Mouse (Mus musculus) ES-Bruce4 (cell line): Measurements from ENCODE around the gene Syngr1.

Experiments
- CTCF ChIP-seq: IDR thresholded peaks from one replicate; pipeline ENCODE4 v1.8.1; 2011; ENCODE audit warnings: low read depth, low read length
- EP300 ChIP-seq: IDR thresholded peaks from 2 replicates; pipeline ENCODE4 v1.6.1; 2011; ENCODE audit warnings: low read depth, low read length; ENCODE audit not compliant: insufficient read depth
- POLR2A ChIP-seq: IDR thresholded peaks from one replicate; pipeline ENCODE4 v1.8.1; 2011; ENCODE audit warnings: low read length; ENCODE audit not compliant: insufficient read depth

DNA sequence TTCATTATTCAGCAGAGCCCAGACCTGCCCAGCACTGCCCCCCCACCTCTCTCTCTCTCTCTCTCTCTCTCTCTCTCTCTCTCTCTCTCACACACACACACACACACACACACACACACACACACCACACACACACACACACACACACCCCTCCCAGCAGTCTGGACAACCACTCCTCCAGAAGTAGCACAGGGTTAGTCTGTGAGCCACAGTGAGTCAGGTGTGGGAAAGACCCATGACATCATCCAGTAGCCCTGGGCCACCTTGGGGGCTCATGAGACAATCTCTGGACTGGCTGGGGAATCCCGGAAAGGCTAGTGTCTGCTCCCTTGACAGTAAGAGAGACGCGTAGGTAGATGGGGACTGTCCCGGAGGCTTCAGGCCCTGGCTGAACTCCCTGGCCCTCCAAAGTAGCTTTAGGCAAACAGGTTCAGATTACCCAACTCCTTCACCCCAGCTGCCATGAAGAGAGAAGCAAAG is 30.0 kb upstream of the Syngr1 start:
- TF ChIP-seq POLR2A, result no peak
- TF ChIP-seq CTCF, result no peak
- no peak for TF ChIP-seq EP300
